Mouse (Mus musculus) ZHBTc4 (cell line): ENCODE measurements at regions not wholly inside any gene's neighbourhood (a gene's known extent, or its start where the extent isn't known, plus 50 kb on each side); places are given as distances from the start of the nearest gene placed in this dataset.

Experiments
- DNase-seq: peaks from one replicate; pipeline ENCODE4 v3.0.0-alpha.2; 2011; ENCODE audit warnings: low read depth, low spot score

- no peak for DNase-seq
Measured at GRCm38 (mm10) chr7:124671117-124671516, 688.4 kb downstream of the Hs3st4 start.

GRCm38 (mm10) chr7:124676854-124677515 lies 694.3 kb downstream of the Hs3st4 start:
- no peak for DNase-seq

GRCm38 (mm10) chr7:124680561-124680960 lies 697.9 kb downstream of the Hs3st4 start:
- DNase-seq = no peak

DNA sequence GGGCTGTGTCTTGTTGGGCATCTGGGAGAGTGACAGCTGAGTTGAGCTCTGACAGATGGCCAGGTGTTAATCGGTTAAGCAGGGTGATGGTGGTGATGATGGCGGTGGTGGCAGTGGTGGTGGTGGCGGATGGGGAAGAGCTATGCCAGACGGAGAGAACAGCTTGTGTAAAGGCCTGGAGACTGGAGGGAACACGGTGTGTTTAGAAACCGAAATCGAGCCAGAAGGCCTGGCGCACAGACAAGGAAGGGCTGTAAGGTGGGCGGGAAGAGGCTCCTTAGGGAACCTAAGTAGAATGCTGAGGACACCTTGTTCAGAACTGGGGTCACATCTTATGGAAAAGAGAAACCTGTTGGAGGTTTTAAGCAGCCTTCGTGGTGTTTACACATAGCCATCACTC lies 698.5 kb downstream of the Hs3st4 start:
- no peak for DNase-seq

DNA sequence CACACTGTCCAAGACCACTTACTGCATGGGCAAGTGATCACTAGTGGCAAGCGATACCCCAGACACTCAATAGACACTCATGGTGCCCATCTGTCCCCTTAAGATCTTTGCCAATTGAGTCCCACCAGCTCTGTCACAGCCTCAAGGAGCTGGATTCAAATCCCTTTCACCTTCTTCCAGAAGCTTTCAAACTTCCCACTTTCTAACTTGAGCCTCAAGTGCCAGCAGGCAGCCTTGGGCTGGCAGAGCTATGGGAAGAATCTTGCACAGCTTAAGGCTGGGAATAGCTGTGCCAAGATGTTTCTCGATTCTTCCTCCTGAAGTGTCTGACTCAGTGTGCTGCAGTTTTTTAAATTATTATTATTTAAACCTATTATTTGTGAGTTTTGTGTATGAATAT lies 699.2 kb downstream of the Hs3st4 start:
- no peak for DNase-seq

GRCm38 (mm10) chr7:124685424-124685823 lies 702.8 kb downstream of the Hs3st4 start:
- no peak for DNase-seq

- DNase-seq = peak; percentile 57
Measured at GRCm38 (mm10) chr7:124704163-124704824, 721.6 kb downstream of the Hs3st4 start.

- DNase-seq = no peak
Measured at GRCm38 (mm10) chr7:124707143-124707542, 724.5 kb downstream of the Hs3st4 start.

DNA sequence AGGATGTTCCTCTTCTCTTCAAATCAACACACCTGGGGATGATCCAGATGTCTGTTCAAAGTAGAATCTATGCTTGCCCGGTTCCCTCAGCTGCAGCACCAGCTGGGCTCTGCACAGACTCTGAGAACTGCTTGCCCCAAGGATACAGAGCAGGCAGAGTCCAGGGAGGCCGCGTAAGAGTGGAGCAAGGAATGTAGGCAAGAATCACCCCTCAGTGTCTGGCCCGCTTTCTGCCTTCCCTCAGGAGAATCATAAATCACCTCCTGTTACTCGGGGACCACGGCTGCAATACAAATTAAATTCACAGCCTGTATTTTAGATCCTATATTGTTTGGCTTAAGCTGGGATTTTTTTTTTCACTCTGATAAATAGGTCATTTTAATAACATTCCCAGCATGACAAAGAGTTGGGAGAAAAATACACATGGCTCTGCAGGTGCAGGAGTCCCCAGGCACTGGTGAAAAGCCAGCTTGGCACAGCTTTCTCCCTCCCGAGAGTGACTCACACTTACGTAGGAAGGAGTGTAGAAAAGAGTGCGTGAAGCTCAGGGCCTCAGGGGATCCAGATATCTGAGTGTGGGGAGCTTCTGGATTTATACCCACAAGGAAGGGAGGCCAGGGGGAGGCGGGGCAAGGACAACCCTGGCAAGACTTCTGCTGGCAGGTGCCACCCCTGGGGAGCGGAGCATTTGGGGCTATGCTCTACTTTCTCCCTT lies 726.3 kb downstream of the Hs3st4 start:
- no peak for DNase-seq

- DNase-seq = peak; percentile 77
Measured at GRCm38 (mm10) chr7:124720927-124721326, 723.5 kb upstream of the Kdm8 start.

- peak; percentile 47 for DNase-seq
Measured at GRCm38 (mm10) chr7:124742086-124742485, 702.4 kb upstream of the Kdm8 start.

DNA sequence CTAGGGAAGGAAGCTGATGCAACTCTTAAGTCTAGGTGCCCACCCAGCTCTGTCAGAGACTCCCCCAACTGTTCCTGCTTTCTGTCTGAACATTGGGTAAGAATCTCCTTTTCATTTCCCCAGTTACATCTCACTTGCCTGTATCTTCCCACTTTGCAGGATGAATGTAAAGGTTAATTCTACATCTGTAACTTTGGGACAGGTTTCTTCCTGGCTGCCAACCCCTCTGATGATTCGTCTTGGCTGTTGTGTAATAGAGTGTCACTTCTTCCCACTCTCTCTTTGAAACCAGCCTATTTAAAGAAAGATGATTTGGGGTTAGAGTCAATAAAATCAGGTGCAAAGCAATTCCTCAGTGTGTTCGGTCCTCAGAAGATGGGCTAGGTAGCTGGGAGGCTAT lies 698.2 kb upstream of the Kdm8 start:
- no peak for DNase-seq

- no peak for DNase-seq
Measured at GRCm38 (mm10) chr7:124748396-124748795, 696.1 kb upstream of the Kdm8 start.

GRCm38 (mm10) chr7:124759084-124759483 lies 685.4 kb upstream of the Kdm8 start:
- no peak for DNase-seq

DNA sequence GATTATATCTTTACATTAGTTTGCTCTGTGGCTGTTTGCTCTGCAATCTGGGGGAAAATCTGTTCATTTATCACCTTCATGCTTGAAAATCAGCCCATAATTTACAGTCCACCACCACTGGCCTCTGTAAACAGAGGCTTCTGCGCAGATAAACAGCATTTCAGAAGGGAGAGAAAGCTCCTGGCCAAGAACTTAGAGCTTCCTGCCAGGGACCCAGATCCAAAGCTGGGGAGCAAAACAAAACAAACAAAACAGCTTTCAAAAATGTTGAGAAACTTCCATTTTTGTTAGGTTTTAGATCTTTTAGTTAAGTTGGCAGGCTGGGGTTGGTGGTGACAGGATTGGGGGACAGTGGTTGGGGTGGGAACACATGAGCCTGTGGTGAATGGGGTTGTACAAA lies 666.7 kb upstream of the Kdm8 start:
- DNase-seq = no peak

- peak; percentile 27 for DNase-seq
Measured at GRCm38 (mm10) chr7:124782816-124783215, 661.7 kb upstream of the Kdm8 start.

GRCm38 (mm10) chr7:124784995-124785394 lies 659.5 kb upstream of the Kdm8 start:
- DNase-seq = peak; percentile 43

GRCm38 (mm10) chr7:124785896-124786295 lies 658.6 kb upstream of the Kdm8 start:
- DNase-seq = no peak

DNA sequence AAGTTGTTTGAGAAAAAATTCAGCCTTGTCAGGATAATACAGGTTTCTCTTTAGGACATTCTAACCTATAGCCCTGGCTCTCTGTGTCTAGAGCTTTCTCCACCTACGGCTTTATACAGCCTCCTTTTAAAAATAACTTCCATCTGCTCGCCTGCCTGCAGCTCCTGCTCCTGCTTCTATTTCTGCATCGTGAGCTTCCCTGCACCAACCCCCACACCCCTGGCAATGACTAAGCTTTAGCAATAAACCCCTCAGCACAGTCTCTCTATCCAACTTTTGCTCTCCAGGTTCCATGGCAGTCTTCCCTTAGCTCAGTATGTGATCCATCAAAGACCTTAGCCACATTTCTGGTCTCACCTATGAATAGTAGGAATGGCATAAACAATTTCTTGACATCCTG lies 655.7 kb upstream of the Kdm8 start:
- no peak for DNase-seq

GRCm38 (mm10) chr7:124803101-124803500 lies 641.4 kb upstream of the Kdm8 start:
- DNase-seq = no peak

GRCm38 (mm10) chr7:124834692-124835091 lies 609.8 kb upstream of the Kdm8 start:
- no peak for DNase-seq

DNA sequence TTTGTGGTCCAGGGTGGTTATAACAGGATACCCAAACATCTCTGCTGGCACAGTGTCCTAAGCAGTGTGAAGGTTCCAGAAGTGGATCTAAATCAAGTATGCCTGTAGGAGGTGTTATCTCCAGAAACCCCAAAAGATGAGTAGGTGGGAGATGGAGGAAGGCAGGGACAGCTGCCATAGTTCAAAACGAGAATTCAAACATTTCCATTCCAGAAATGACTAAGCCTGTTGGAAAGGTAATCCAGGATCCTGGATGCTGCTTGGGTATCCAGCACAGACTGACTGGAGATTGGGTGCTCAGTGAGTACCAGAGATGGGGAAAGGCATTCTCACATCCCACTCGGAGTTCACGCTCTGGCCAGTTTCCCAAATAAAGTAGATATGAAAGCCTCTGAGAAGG lies 607.9 kb upstream of the Kdm8 start:
- no peak for DNase-seq

DNA sequence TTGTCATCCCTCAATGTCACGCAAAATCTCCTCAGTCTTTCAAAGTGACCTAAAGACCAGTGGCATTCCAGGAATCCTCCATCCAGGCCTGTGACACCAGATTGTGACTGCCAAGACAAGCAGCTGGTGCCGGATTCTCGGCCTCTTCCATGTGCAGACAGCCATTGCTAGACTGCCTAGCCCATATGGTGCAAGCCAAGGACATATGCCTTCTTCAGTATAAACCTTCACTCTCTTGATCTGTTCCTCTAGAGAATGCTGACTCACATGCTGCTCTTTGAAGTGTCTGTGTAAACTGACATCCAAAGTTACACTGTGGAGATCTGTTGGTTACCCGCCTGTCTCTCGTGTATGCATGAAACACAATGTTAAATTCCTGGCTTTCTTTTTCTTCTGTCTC lies 589.4 kb upstream of the Kdm8 start:
- no peak for DNase-seq
